Mouse (Mus musculus) urinary bladder, adult 18-20 months (tissue): Measurements from ENCODE around the gene Gm19935.

ENCODE experiments used
- DNase-seq, 2 experiments: peaks; one replicate each; pipeline ENCODE4 v3.0.0; 2022; ENCODE audit warnings: low spot score in 2 of 2, mixed read lengths in 2 of 2

Gm19935 gene

DNA sequence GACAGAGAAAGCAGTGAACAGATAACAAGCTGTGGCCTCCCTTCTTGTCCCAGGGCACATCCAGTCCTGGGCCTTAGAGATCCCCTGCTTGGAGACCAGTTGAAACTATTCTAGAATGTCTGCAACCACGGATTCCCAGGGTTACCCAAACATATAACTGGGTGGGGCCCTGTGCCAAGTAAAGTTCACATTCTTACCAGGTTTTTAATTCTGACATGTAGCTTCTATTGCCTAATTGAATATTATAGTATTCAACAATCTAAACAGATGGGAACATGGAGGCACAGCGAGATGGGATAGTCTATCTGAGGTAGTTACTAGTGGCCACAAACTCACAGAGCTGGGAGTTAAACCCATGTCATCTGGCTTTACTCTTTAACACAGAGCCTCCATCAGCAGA, at the start of gene Gm19935:
Gene Gm19935, minus strand, starts transcription at position 101 of the 400 bp plus-strand sequence.
- DNase-seq = no peak

DNA sequence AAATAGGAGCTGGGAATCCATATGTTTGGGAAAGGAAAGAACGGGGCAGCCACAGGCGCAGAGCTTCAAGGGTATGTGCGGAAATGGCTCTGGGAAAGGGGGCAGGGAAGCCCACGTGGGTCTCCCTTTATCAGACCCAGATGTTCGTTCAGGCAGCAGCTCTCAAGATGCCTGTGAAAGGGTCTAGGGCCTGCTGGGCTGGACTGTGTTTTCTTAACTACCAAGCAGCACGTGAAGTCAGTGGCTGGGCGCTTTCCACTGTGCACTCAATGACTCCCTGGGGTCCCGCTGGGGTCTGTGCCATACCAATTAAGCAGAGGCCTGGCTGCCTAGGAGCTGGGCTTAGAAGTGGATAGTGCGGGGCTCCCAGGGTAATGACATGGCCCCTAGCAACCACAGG, 44.8 kb upstream of the Gm19935 start:
- DNase-seq = no peak

DNA sequence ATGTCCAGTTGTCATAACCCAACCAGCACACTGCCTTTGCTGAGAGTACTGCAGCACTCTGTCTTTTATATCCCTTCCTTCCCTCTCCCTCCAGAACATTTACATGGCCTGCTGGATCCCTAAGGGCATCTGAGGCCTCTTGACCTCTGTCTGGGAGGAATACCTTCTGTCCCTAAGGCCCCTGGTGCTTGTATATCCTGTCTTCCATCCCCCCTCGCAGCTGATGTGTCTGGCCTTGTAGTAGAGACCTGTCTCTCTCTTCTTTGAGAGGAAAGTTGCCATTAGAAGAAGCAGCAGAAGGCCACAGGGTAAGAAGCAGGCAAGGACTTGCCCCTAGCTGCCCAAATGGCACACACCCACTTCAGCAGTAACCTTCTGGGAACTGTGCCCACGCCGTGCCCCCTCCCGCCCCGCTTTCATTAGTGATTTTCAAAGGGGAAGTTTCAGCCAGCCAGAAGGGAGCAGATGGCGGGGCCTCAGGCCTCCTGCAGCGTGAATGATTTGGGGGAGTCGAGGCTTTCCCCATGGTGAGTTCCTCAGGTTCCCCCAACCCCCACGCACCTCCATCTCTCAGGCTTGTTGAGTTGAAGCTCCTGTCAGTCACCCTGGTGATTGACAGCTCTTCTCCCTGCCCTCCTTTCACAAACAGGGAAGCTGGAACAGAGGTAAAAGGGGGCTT, 44.2 kb upstream of the Gm19935 start:
- DNase-seq = peak in 1 of 2 experiments; percentile 56

DNA sequence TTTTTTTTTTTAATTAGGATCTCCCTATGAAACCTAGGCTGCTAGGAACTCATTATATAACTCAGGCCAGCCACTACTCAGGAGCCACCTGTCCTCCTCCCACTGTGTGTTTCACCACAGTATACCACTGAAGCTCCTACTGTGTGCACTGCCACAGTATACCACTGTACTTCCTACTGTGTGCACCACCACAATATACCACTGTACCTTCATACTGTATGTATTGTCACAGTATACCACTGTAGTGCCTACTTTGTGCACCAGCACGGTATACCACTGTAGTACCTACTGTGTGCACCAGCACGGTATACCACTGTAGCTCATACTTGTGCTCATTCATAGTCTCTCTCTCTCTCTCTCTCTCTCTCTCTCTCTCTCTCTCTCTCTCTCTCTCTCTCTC, 40.9 kb upstream of the Gm19935 start:
- no peak for DNase-seq

DNA sequence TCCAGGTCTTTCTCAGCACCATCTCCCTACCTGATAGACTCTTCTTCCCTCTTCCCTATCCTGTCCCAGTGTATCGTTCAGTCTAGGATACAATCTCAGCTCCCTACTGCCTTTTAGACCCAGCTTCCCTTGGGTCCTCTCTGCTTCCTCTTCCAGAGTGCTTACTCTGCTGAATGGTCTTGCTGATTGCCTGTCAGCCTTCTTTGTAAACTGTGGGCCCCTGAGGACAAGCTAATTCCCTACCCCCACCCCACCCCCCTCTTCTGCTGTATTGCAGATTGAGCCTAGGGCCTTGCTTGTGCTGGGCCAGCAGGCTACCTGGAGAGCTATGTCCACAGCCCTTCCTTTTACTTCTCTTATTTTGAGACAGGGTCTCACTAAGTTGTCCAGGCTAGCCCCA, 39.8 kb upstream of the Gm19935 start:
- DNase-seq = no peak

DNA sequence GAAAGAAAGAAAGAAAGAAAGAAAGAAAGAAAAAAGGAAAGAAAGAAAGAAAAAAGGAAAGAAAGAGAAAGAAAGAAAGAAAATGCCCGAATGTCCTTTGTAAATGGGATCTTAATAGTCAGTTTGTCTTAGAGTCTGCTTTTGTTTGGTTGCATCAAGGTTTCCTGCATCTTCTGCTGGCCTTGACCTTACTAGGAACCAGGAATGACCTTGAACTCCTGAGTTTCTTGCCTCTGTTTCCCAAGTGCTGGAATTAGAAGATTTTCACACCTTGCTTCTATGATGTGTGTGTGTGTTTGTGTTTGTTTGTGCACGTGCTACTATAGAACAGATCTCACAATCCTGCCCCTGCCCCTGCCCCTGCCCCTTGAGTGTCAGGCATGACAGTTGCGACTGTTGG, 39.0 kb upstream of the Gm19935 start:
- DNase-seq = no peak

DNA sequence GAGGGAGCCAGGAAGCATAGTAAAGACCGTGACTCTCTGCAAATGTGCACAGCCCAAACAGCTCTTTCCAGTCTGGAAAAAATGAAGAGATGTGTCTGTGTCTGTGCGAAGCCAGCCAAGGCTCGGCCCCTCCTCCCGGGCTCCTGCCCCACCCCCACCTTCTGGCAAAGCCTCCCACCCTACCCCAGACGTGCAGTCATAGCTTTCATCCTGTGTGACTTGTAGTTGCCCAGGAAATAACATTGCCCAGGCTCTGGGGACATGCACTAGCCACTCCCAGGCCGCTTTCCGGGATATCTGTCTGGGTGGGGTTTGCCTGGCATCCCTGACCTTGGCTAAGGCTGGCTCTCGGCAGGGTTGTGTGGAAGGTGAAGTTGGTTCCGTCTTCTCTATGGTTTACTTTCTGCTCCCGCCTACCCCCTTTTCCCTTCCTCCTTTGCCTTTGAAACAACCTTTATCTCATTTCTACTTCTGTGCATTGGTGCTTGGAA, 37.5 kb upstream of the Gm19935 start:
- no peak for DNase-seq

DNA sequence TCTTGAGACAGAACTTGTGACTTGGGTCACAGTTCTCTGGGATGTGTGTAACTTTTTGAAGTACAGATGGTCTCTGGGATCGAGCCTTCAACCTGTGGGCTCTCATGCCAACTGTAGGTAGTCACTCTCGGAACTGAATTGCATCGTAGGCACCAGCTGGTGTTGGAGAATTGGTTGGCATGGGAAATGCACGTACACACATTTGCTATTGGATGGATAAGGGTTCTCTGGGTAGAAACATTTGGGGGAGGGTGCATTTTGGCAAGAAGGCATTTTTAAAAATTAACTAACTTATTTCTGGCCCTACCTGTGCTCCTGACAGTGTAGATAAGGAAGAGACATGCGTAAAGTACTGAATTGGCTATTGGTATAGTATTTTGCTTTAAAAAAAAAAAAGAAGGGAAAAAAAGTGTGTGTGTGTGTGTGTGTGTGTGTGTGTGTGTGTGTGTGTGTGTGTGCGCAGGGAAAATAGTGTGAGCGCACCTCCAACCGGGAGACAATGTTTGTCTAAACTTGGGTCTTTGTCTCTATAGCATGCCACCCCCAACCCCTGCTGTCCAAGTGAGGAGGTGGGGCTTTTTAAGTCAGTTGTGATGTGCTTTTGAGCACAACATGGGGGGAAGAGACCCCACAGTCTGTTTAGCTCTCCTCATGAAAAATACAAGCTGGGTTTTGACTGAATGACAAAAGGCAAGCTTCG, 36.9 kb upstream of the Gm19935 start:
- no peak for DNase-seq

DNA sequence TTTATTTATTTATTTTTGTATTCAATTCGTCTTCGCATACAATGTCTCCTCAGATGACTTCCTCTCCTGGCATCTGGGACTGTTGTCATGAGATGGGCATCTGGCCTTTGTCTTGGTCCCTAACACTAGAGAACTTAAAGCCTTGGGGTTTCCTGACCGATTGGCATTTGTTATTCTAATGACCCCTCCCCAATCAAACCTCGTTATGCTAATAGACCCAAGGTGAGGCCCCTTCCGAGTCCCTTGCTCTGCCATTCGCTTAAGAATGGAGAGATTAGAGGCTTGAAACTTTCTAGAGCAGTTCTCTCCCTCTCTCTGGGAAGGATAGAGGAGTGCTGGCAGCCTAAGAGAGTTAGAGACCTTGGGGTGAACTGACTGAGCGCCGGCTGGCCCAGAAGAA, 34.4 kb upstream of the Gm19935 start:
- no peak for DNase-seq

DNA sequence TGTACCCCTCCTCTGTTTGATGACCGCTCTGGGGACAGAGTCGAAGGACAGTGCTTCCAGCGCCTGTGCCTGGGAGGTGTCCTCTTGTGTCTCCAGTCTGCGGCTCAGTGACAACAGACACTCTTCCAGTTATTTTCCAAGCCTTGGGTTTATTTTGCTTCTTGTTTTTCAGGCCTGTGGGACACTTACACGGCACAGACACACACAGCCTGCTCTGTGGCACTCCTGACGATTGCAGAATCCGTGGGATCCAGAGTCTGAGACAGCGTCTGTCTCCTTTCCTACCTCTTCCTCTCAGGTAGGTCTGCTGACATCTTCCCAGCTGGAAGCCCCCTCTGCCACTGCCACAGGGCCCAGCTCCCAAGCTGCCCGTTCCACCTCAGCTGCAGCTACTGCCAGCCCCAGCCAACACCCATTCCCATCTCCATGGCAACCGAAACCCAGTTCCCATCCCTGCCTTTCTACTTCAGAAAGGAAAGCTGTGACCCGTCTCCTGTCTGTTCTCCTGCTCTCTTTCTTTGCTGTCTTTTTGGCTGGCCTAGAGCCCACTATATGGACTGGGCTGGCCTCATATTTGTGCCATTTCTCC, 32.4 kb upstream of the Gm19935 start:
- no peak for DNase-seq

DNA sequence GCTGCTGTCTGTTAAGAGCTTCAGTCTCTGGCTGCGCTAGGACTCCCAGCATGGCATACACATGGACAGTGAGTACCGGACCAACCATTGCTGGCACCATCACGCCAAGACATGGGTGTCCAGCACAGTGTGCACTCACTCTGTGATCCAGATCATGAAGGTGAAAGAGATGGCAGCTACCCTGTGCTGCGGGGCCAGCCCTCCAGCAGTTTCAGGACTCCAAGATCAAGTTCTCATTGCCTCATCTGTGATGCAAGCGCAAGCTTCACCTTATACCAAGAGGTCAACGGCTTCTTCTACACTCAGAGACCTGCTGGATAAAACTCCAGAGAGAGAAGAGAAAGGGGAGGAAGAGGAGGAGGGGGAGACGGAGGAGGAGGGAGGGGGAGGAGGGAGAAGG, 30.8 kb upstream of the Gm19935 start:
- DNase-seq = no peak

DNA sequence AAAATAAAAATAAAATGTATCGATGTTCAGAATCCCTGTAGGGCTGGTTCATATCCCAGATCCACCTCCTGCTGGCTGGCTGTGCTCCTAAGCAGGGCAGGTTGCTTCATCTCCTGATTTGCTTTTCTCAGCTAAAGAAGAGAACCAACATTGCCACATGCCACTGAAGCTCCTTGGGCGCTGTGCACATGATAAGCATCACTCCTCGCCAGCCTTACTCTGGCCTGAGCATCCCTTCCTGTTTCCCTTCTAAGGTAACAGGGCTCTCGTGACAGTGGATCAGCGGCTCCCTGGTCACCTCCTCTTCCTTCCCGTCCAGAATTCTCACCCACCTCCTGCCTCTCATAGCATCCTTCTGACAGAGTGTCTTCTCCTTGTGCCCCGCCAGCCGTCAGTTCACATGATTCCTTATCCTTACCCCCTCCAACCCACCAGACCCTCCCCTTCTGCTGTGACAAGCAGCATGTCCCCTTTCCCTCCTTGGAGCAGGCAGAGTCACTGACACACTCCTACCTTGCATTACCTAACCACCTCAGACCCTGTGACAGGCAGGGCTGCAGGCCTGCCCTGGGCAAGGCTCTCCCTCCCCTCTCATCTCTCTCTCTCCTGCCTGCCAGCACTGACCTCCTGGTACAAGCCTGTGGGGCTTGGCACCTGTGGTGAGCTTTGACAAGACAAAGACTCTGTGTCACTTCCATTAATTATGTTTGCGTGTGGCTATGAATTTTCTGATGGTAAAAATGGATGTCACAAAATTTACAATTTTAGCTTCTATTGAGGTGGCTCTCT, 27.2 kb upstream of the Gm19935 start:
- DNase-seq = no peak

DNA sequence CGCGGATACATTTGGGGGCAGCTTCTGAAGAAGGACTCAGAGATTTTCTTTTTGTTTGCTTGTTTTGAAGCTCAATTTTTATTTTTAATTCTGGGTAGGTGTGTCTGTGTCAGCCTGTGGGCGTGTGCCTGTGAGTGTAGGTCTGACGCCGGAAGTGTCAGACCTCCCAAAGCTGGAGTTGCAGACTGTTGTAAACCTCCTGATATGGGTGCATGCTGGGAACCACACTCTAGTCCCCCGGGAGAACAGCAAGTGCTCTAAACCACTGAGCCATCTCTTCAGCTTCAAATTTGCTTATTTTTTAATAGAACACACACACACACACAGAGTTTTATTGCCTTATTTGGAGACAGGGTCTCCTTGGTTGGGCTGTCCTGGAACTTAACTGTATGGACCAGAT, 25.9 kb upstream of the Gm19935 start:
- no peak for DNase-seq

DNA sequence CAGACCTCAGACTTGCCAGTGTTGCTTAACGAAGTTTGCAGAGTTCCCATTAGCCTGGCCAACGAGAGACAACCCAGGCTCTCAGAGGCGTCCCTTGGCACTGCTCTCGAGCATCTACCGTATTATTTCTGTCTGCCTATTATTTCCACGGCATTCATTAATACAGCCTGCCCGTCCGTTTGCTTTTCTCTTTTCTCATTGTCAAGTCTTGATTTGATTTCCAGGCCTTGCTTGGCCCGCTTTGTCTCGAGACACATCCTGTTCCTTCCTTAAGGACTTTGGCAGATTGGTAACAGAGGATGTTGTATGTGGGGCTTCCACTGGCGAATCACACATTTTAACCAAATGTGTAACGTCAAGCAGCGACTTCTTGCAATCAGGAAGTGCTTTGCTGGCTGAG, 24.1 kb upstream of the Gm19935 start:
- no peak for DNase-seq

DNA sequence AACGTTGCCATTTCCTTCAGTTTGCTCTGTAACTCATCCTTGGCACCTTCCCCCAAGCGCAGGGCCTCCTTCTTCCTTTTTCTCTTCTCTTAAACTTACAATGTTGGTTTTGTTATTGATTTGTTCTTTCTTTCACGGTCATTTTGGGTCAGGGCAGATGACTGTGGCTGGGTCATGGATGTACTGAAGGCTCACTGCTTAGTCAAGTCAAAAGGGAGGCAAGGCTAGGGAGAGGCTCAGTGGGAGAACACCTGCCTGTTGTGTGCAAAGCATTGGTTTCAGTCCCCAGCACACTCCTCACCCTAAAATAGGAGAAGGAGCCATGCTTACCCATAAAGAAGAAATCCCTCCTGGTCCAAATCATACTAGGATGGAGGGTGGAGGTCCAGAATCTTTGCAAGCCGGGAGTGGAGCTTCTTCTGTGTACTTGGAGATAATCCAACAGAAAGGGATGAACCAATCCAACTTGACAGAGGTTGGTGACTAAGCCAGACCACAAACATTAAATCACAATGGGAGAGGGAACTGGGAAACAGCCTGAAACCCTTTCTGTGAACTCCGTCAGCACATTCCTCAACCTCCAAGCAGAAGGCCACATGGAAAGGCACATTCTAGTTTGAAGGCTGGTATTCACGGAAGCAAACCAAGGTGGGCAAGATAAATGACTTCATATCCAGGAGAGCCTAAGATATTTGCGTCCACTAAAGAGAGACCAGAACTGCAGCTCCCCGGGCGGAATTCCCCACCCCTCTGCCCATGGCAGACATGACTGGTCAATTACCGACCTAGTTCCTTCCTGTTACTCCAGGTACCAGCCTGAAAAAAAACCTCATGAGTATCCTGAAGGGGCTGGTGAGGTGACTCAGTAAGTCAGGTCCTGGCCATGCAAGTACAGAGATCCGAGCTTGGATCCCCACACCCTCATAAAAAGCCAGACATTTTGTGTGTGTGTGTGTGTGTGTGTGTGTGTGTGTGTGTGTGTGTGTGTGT, 22.8 kb upstream of the Gm19935 start:
- peak; percentile 20 to 31 for DNase-seq

DNA sequence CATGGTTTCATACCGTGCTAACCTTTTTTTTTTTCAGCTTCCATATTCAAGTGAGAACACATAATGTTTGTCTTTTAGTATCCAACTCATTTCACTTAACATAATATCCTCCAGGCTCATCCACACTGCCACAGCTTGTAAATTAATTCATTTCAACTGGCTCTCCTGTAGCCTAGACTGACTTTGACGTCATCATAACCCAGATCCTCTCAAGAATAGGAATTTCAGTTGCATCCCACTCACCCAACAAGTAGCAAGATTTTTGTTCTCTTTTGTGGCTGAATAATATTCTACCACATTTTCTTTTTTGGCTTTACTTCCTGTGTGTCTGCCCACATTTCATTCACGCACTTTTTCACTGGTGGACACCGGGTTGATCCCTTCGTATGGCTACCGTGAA, 20.2 kb upstream of the Gm19935 start:
- DNase-seq = no peak

DNA sequence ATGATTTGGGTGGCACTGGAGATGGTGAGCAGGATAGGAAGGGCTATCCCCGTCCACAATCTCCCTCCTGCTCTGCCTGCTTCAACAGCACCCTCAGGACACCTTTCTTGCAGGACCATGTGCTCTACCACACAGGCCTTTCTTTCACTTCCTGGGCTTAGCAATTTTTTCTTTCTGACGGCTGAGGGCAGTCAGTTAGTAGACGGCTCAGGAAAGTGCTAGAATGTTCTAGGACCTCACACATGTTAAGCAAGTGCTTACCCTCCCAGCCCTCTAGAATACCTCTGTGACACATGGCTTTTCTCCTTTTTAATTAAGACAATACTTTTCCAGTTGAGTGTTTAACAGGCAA, 17.1 kb upstream of the Gm19935 start:
- no peak for DNase-seq

DNA sequence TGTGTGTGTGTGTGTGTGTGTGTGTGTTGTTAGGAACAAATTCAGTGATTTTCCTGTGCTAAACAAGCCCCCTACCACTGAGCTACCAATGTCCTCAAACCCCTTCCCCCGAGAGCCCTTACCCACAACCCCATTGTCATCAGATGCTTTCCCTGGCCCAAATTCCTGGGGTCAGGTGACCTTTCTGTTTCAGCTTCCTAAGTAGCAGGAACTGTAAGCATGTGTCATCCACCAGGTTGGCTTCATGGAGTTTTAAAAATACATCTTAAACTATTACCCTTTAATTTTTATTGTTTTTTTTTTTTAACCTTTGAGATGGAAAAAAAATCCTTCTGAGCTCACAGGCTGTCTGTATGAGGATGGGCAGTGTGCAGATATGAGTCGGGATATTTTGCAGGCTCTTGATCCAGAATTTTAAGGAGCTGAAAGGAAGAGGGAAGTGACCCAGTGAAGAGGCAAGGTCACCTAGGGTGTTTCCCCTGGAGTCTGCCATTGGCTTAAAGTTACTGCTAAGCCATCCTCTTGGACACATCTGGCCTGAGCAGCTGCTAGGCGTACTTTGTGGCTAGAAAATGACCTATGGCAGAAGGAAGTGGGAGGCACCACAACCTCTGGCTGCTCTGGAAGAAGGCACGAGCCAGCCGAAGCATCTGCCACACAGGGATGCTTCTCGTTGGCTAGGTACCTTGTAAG, 16.6 kb upstream of the Gm19935 start:
- DNase-seq = no peak

DNA sequence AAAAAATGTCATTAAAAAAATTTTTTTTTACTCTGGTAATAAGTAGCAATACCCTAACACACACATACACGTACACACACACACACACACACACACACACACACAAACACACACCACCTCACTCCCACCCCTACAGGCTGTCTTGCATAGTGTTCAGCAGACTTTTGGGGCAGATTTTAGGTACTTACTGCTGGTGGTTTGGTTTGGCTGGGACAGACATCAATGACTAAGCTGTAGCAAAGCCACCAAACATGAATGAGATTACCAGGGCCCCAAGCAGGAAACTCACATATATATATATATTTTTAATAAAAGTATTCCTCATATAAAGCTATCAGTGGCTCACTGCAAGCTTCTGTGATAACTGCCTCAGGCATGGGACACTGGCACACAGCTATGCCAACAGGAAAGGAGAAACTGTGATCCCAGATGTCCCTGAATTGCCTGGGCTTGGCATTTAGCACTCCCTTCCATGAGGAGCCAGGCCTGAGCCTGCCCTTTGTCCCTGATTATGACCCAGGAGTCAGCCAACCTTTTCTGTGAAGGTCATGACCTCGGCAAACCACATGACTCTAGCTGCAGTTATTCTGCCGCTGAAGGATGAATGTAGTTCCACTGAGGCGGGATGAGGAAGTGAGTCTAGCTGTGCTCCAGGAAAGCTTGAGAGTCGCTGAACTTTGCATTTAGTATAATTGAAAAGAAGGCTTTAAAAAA, 15.5 kb upstream of the Gm19935 start:
- no peak for DNase-seq

DNA sequence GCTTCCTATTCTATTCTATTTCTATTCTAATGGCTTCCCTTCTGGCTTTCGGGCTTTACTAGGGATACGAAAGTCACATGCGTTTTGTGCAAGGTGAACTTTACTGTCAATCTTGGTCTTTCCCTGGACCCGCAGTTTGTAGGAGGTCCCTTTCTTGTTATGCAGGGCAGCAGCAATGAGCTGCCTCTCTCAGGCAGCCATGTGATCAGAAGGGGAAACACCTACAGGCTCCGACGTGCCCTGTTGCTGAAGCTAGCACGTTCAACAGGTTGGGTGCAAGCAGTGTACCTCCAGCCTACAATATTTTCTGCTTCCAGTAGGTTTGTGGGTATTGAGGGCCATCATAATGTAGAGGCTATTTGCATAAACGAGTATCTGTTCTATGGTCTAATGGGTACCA, 13.8 kb upstream of the Gm19935 start:
- DNase-seq = peak in 1 of 2 experiments; percentile 42
